Mouse (Mus musculus) MEL-GATA-1-ER (cell line): ENCODE measurements at regions not wholly inside any gene's neighbourhood (a gene's known extent, or its start where the extent isn't known, plus 50 kb on each side); places are given as distances from the start of the nearest gene placed in this dataset.
"Not testable (repeated sequence)": the region's sequence is repeated elsewhere in the genome, so short reads cannot be mapped to it uniquely, and the experiment has no call there.

ENCODE experiments used
- DNase-seq: peaks from one replicate; pipeline ENCODE4 v3.0.0-alpha.2; 2012; ENCODE audit warnings: low read depth; ENCODE audit errors: extremely low read depth

GRCm38 (mm10) chr9:41457003-41457402 is 295.5 kb upstream of the Ubash3b start:
- DNase-seq, result no peak

GRCm38 (mm10) chr9:41451738-41452137 is 290.2 kb upstream of the Ubash3b start:
- DNase-seq, result no peak

GRCm38 (mm10) chr9:41449233-41449632 is 287.7 kb upstream of the Ubash3b start:
- DNase-seq, result no peak

- no peak for DNase-seq
Measured at GRCm38 (mm10) chr9:41447902-41448301, 286.4 kb upstream of the Ubash3b start.

GRCm38 (mm10) chr9:41447211-41447875 is 285.8 kb upstream of the Ubash3b start:
- DNase-seq, result no peak

- DNase-seq, result no peak
Measured at GRCm38 (mm10) chr9:41446431-41447203, 285.1 kb upstream of the Ubash3b start.

GRCm38 (mm10) chr9:41442418-41442817 is 280.9 kb upstream of the Ubash3b start:
- DNase-seq, result no peak

- DNase-seq, result no peak
Measured at GRCm38 (mm10) chr9:41439979-41440378, 278.5 kb upstream of the Ubash3b start.

- DNase-seq, result no peak
Measured at GRCm38 (mm10) chr9:41438141-41438540, 276.6 kb upstream of the Ubash3b start.

- no peak for DNase-seq
Measured at GRCm38 (mm10) chr9:41430391-41431343, 269.2 kb upstream of the Ubash3b start.

GRCm38 (mm10) chr9:41429711-41430390 is 268.4 kb upstream of the Ubash3b start:
- DNase-seq, result no peak

GRCm38 (mm10) chr9:41429236-41429635 is 267.7 kb upstream of the Ubash3b start:
- no peak for DNase-seq

GRCm38 (mm10) chr9:41426698-41427097 is 265.2 kb upstream of the Ubash3b start:
- no peak for DNase-seq

- DNase-seq, result no peak
Measured at GRCm38 (mm10) chr9:41425225-41425624, 263.7 kb upstream of the Ubash3b start.

GRCm38 (mm10) chr9:41413791-41414190 is 252.3 kb upstream of the Ubash3b start:
- no peak for DNase-seq

- DNase-seq, result not testable (repeated sequence)
Measured at GRCm38 (mm10) chr9:41413091-41413490, 251.6 kb upstream of the Ubash3b start.

- DNase-seq, result no peak
Measured at GRCm38 (mm10) chr9:41412174-41412757, 250.8 kb upstream of the Ubash3b start.

GRCm38 (mm10) chr9:41408301-41408700 is 246.8 kb upstream of the Ubash3b start:
- DNase-seq, result no peak

GRCm38 (mm10) chr9:41407078-41407477 is 245.6 kb upstream of the Ubash3b start:
- no peak for DNase-seq

GRCm38 (mm10) chr9:41402942-41403341 is 241.4 kb upstream of the Ubash3b start:
- DNase-seq, result no peak

GRCm38 (mm10) chr9:41400950-41401349 is 239.5 kb upstream of the Ubash3b start:
- DNase-seq, result no peak
